Mouse (Mus musculus) skeletal muscle tissue, adult 2 months (tissue): ENCODE results near the gene Emc10.

ENCODE experiments used
- DNase-seq: peaks from one replicate; pipeline ENCODE4 v3.0.0-alpha.2; 2012; ENCODE audit warnings: low read depth, low spot score

The Emc10 gene

DNA sequence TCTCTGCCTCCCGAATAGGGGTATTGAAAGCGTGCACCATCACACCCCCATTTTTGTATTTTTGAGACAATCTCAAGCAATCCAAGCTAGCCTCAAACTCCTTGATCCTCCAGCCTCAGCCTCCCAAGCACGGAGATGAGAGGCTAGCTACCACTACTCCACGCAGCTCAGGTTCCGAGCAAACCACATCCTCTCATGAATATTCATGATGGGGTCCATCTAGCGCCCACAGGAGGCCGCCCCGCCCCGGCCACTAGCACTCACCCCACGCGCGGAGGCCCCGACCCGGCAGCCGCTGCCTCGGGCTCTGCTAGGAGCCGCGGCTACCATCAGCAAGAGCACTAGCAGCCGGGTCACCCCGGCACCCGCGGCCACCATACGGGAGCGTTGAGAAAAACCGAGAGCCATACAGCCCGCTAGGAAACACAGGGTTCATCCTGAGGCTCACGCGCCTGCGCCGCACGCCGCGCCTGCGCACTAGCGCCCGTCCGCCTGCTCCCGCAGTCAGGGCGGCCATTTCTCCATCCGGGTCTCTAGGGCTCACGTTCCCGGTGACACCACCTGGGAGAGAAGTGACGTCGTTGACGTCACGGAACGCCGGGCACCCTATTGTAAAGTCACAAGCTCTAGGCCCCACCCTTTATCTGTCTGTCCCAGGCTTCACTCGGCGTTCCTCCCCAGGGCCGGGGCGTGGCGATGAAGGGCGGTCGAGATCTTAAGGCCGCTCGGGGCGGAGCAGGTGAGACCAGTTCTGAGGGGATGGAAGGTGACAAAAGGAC is at the start of gene Emc10, which contains the start of gene Fam71e1:
TSS of gene Emc10 (minus strand) at position 538 of the 779 bp plus-strand sequence.
TSS of gene Fam71e1 (plus strand) at position 590 of the 779 bp plus-strand sequence.
- peak; percentile 98 for DNase-seq

DNA sequence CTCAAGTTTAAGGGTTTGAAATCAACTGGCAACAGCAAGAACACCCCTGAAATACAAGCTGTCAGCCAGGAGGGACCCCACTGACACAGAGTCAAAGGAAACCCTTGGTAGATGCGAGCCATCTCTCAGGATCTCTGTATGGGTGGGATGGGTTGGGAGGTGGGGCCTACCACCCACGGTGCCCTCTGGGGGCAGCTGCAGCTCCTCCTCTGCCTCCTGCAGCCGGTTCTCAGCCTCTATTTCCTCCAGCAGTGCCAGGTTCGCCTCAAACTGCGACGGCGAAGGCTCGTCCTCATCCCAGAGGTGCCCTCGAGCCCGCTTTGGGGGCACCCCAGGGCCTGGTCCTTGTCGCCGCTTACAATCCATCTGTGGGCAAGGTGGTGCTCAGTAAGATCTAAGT is 46.7 kb upstream of the Emc10 start:
- no peak for DNase-seq

GRCm38 (mm10) chr7:44542555-44542954 is 46.2 kb upstream of the Emc10 start:
- no peak for DNase-seq

- DNase-seq = no peak
Measured at GRCm38 (mm10) chr7:44538756-44539624, 42.7 kb upstream of the Emc10 start.

- DNase-seq = no peak
Measured at GRCm38 (mm10) chr7:44537496-44537895, 41.2 kb upstream of the Emc10 start.

DNA sequence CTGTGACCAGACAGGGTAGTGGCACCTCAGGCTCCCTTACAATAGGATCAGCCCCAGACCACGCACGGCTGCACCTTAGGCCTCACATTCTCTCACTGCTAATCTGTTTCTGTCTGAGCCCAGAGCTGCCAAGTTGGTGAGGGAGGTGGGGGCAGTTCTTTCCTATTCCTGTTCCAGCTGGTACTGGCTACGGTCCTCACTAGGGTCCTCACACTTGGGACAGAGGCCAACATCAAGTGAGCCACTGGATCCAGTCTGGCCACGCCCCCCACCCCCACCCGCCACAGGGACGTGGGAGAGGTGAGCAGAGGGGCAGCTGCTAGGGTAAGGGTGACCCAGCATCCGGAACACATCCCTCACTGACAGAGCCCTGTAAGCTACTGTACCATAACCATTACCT is 40.7 kb upstream of the Emc10 start:
- no peak for DNase-seq

DNA sequence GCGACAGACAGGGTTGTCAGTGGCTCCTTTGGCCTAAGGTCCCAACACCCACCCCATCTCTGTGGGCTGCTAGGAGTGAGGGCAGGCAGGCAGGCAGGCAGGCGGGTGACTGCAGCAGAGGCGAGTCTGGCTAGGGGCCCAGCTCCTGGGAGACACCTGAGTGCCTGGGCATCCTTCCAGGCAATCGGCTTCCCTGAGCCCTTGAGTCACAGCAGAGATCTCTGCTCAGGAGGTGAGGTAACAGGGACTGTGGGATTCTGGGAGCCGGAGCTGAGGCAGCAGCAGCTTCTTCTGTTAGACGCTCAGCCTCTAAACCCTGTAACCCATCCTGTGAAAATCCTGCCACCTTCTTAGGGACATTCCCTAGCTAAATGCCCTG is 40.2 kb upstream of the Emc10 start:
- DNase-seq = no peak

GRCm38 (mm10) chr7:44535657-44536589 is 39.6 kb upstream of the Emc10 start:
- DNase-seq = no peak

DNA sequence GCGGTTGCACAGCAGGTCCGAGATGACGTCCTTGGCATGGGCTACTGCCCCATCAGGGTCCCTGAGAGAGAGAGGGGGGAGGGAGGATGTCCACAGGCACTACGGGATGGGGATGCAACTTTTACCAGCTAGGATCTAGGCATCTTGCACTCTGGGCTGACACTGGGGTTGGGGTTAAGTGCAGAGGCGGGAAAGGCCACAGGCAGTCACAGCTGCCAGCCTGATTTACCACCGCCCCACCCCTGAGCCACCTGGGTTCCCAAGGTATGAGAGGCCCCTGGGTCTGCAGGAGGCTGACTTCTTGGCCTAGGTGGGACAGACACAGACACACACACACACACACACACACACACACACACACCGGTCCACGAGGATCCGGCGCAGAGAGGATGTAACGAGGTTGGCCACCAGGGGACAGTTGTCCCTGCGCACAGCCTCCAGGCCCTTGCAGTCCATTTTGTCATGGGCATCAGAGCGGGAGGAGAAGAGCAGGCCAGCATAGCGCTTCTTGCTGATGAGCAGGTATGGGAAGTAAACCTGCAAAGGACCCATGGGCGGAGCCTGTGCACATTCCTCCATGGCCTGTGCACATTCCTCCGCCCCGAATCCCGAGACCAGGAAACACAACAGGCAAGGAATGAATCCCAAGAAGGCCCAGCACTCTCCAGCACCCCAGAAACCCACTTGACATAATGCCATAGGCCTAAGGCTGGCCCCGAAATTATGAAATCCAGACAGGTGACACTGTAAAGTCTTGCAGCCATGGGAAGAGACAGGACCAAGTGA is 38.5 kb upstream of the Emc10 start:
- DNase-seq = no peak

DNA sequence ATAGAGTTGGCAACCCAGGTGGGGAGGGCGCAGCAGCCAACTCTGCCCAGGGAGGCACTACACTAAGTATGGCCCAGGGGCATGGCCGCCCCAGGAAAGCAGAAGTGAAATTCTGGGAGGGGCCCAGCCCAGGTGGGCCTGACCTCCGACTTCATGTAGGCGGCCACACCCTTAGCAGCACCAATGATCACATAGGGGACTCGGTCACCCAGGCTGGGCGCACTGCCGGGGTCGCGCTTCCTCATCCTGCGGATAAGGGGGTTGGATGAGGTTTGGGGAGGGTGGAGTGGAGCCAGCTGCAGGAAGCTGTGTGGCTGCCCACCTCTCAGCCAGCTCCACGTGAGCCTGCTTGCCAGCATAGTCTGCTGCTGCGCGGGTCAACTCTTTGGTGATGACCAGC is 37.9 kb upstream of the Emc10 start:
- DNase-seq = no peak

- DNase-seq = no peak
Measured at GRCm38 (mm10) chr7:44533746-44534045, 37.4 kb upstream of the Emc10 start.

GRCm38 (mm10) chr7:44532918-44533745 is 36.8 kb upstream of the Emc10 start:
- no peak for DNase-seq

GRCm38 (mm10) chr7:44531946-44532732 is 35.8 kb upstream of the Emc10 start, which contains the start of gene Spib:
Spib (minus strand) TSS chr7:44532071.
- no peak for DNase-seq

DNA sequence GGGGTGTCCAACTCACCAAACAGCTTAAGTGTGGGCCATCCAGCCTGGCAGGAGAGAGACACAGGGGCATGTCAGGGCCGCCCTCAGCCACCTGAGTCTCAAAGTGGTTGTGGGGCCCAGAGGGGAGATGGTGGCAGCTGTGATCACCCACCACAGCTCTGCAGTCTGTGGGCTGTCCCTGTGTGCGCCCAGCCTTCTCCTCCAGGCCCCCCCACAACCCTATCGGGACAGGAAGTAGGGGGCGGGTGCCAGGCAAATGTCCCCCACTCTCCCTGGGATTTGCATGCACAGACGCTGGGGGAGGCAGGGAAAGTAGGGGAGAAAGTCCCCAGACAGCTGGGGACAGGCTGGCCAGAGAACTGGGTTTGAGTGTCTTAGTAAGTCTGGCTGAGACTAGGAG is 34.9 kb upstream of the Emc10 start:
- DNase-seq = no peak

- DNase-seq = no peak
Measured at GRCm38 (mm10) chr7:44530507-44530906, 34.2 kb upstream of the Emc10 start.

DNA sequence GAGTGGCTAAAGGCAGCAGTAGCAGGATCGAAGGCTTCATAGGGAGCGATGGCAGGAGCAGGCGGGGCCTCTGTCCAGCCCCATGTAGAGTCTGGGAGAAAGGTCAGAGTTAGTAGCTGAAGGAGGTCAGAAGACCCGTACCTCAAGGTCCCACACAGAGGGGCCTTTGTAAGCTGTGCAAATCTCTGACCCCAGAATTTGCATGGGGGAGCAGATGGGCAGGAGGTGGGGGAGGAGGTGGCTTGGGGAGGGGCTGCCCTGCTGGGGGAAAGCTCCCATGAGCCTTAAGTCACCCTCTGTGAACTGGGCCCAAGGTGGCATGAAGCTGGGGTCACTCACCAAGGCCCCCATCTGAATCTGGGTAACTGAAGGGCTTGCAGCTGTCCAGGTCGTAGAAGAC is 33.2 kb upstream of the Emc10 start:
- DNase-seq = no peak

GRCm38 (mm10) chr7:44527483-44528398 is 31.4 kb upstream of the Emc10 start:
- peak; percentile 94 for DNase-seq
